Mouse (Mus musculus): Measurements from ENCODE around the gene Taok2. TPM values are rescaled to one million over a fixed set of nuclear protein-coding genes. Genes with fewer than 3 reads are reported as not detected.
A peak's percentile ranks its signal among the peaks of the same experiment; 100 is the strongest.

Taok2 gene
- polyA plus RNA-seq, 1 experiment from 2014 or later = 28.0 TPM

DNA sequence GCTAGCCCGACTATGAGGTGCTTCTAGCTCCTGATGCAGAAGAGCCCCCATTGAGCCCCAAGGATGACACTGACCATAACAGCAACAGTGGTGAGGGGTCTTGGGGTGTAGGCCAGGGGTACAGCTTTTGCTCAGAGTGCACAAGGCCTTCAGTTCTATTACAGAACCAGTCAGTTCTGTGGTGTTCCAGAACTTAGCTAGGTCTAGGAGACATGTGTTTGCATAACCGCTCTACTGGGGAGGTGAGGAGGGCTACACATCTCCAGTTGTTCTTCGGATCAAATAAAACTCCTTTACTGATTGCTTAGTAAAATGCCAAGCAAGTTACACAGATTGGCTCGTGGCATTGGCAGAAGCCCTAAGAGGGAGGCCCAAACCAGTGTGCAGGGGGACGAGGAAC, 53.0 kb downstream of the Taok2 start, which contains the start of gene 4930451I11Rik:
4930451I11Rik (minus strand) TSS at position 101 of the 400 bp plus-strand sequence.
- no peak for ATAC-seq (ENCODE audit: insufficient number of reproducible peaks, insufficient read depth, low FRiP score, low read depth)
- no peak within 1 kb of the TSS for H3K27ac ChIP-seq (ENCODE audit: low read length)
- no peaks in the 10 kb centered on the region for H3K4me1 ChIP-seq (ENCODE audit: control insufficient read depth, insufficient read depth, low read length)
- H3K4me3 ChIP-seq (ENCODE audit: low read depth, low read length) = peak within 1 kb of the TSS; percentile 25
- no peaks in the 10 kb centered on the region for H3K36me3 ChIP-seq (ENCODE audit: control insufficient read depth, insufficient read depth, low read length)
- peak within 1 kb of the TSS; percentile 46 for H3K4me2 ChIP-seq (replicated peaks; ENCODE audit: low read depth, low read length)
- H3K9me3 ChIP-seq (ENCODE audit: control insufficient read depth, low read depth, low read length) = no peaks in the 10 kb centered on the region
- H3K9ac ChIP-seq (replicated peaks; ENCODE audit: low read depth, low read length) = no peak within 1 kb of the TSS
- H3K27me3 ChIP-seq (ENCODE audit: control insufficient read depth, insufficient read depth, low read length) = no peaks in the 10 kb centered on the region
- WGBS = 61% methylated on average over 5 of the region's 5 CpGs

GRCm38 (mm10) chr7:126825952-126826351, 58.6 kb downstream of the Taok2 start:
- Histone ChIP-seq H3K9me3 (ENCODE audit: control insufficient read depth, low read depth, low read length) (no peaks in the 10 kb centered on the region), H3K4me1 (ENCODE audit: control insufficient read depth, insufficient read depth, low read length) (no peaks in the 10 kb centered on the region), H3K27me3 (ENCODE audit: control insufficient read depth, insufficient read depth, low read length) (0 out of 2 replicates have a peak, but pooled peaks cover 9% of the 10 kb centered on the region), H3K36me3 (ENCODE audit: control insufficient read depth, insufficient read depth, low read length) (no peaks in the 10 kb centered on the region), H3K4me2 (replicated peaks; ENCODE audit: low read depth, low read length) (no peak overlapping the region), H3K27ac (ENCODE audit: low read length) (no peak overlapping the region), H3K9ac (replicated peaks; ENCODE audit: low read depth, low read length) (no peak overlapping the region), H3K4me3 (ENCODE audit: low read depth, low read length) (no peak overlapping the region)
- no peak for ATAC-seq (ENCODE audit: insufficient number of reproducible peaks, insufficient read depth, low FRiP score, low read depth)
- 67% methylated on average over 5 of the region's 5 CpGs for WGBS

- Histone ChIP-seq H3K27me3 (ENCODE audit: control insufficient read depth, insufficient read depth, low read length) (0 out of 2 replicates have a peak, but pooled peaks cover 9% of the 10 kb centered on the region), H3K4me1 (ENCODE audit: control insufficient read depth, insufficient read depth, low read length) (no peaks in the 10 kb centered on the region), H3K4me3 (ENCODE audit: low read depth, low read length) (no peak overlapping the region), H3K9ac (replicated peaks; ENCODE audit: low read depth, low read length) (no peak overlapping the region), H3K36me3 (ENCODE audit: control insufficient read depth, insufficient read depth, low read length) (no peaks in the 10 kb centered on the region), H3K27ac (ENCODE audit: low read length) (no peak overlapping the region), H3K9me3 (ENCODE audit: control insufficient read depth, low read depth, low read length) (no peaks in the 10 kb centered on the region), H3K4me2 (replicated peaks; ENCODE audit: low read depth, low read length) (no peak overlapping the region)
- WGBS = 23% methylated on average over 8 of the region's 8 CpGs
- no peak for ATAC-seq (ENCODE audit: insufficient number of reproducible peaks, insufficient read depth, low FRiP score, low read depth)
These were observed 59.1 kb downstream of the Taok2 start for GRCm38 (mm10) chr7:126825403-126825802.

DNA sequence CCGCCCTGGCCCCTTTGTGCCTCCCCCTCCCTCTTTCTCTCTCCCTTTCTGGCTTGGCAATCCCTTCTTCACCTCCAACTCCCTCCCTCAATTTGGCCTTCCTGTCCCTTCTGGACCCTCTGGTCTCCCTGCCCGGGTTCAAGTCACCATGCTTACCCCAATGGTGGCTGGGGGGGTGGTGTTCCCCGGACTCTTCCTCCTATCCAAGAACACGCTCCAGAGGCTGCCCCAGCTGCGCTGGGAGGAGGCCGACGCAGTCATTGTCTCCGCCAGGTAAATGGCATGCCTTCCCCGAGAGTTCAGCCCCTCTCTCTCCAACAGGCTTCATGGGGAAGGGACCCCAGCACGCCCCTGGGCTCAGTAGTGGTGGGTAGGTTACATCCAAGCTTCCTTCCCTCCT, 60.6 kb downstream of the Taok2 start:
- Histone ChIP-seq H3K27me3 (ENCODE audit: control insufficient read depth, insufficient read depth, low read length) (0 out of 2 replicates have a peak, but pooled peaks cover 9% of the 10 kb centered on the region), H3K9me3 (ENCODE audit: control insufficient read depth, low read depth, low read length) (no peaks in the 10 kb centered on the region), H3K9ac (replicated peaks; ENCODE audit: low read depth, low read length) (no peak overlapping the region), H3K36me3 (ENCODE audit: control insufficient read depth, insufficient read depth, low read length) (no peaks in the 10 kb centered on the region), H3K27ac (ENCODE audit: low read length) (no peak overlapping the region), H3K4me1 (ENCODE audit: control insufficient read depth, insufficient read depth, low read length) (no peaks in the 10 kb centered on the region), H3K4me2 (replicated peaks; ENCODE audit: low read depth, low read length) (no peak overlapping the region), H3K4me3 (ENCODE audit: low read depth, low read length) (no peak overlapping the region)
- no peak for ATAC-seq (ENCODE audit: insufficient number of reproducible peaks, insufficient read depth, low FRiP score, low read depth)
- 19% methylated on average over 10 of the region's 10 CpGs for WGBS

DNA sequence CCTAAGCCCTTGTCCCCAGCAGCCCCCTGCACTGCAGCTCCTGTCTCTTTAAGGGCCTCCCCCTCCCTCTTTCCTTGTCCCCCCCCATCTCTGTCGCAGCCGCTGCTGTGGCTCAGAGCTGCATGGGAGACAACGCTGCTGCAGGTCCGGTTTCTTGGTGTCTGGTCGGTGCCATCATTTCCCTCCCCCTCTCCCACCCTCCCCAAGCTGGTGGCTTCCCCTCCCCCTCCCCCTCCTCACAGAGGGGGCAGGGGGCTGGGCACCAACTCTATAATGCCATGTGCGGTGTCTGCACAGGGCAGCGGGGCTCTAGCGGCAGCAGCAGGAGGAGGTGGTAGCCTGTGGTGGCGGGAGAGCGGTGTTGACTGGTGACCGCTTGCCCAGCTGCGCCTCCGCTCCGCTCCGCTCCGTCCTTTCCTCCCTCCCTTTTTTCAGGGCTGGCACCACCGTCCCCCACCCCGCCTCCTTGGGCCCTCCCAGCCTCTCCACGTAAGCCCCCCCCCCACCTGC, 61.2 kb downstream of the Taok2 start:
- no peaks in the 10 kb centered on the region for H3K36me3 ChIP-seq (ENCODE audit: control insufficient read depth, insufficient read depth, low read length)
- peak overlapping the region; percentile 19 for H3K4me3 ChIP-seq (ENCODE audit: low read depth, low read length)
- no peaks in the 10 kb centered on the region for H3K4me1 ChIP-seq (ENCODE audit: control insufficient read depth, insufficient read depth, low read length)
- H3K4me2 ChIP-seq (replicated peaks; ENCODE audit: low read depth, low read length) = peak overlapping the region; percentile 33
- WGBS = 2% methylated on average over 17 of the region's 19 CpGs
- H3K27me3 ChIP-seq (ENCODE audit: control insufficient read depth, insufficient read depth, low read length) = 0 out of 2 replicates have a peak, but pooled peaks cover 9% of the 10 kb centered on the region
- no peaks in the 10 kb centered on the region for H3K9me3 ChIP-seq (ENCODE audit: control insufficient read depth, low read depth, low read length)
- H3K27ac ChIP-seq (ENCODE audit: low read length) = no peak overlapping the region
- ATAC-seq (ENCODE audit: insufficient number of reproducible peaks, insufficient read depth, low FRiP score, low read depth) = no peak
- H3K9ac ChIP-seq (replicated peaks; ENCODE audit: low read depth, low read length) = no peak overlapping the region

- Histone ChIP-seq H3K4me1 (ENCODE audit: control insufficient read depth, insufficient read depth, low read length) (no peaks in the 10 kb centered on the region), H3K4me2 (replicated peaks; ENCODE audit: low read depth, low read length) (peak overlapping the region; percentile 33), H3K36me3 (ENCODE audit: control insufficient read depth, insufficient read depth, low read length) (no peaks in the 10 kb centered on the region), H3K27ac (ENCODE audit: low read length) (no peak overlapping the region), H3K4me3 (ENCODE audit: low read depth, low read length) (no peak overlapping the region), H3K9me3 (ENCODE audit: control insufficient read depth, low read depth, low read length) (no peaks in the 10 kb centered on the region), H3K9ac (replicated peaks; ENCODE audit: low read depth, low read length) (no peak overlapping the region), H3K27me3 (ENCODE audit: control insufficient read depth, insufficient read depth, low read length) (0 out of 2 replicates have a peak, but pooled peaks cover 9% of the 10 kb centered on the region)
- 17% methylated on average over 9 of the region's 9 CpGs for WGBS
- no peak for ATAC-seq (ENCODE audit: insufficient number of reproducible peaks, insufficient read depth, low FRiP score, low read depth)
These were observed 61.8 kb downstream of the Taok2 start for GRCm38 (mm10) chr7:126822741-126823140.

DNA sequence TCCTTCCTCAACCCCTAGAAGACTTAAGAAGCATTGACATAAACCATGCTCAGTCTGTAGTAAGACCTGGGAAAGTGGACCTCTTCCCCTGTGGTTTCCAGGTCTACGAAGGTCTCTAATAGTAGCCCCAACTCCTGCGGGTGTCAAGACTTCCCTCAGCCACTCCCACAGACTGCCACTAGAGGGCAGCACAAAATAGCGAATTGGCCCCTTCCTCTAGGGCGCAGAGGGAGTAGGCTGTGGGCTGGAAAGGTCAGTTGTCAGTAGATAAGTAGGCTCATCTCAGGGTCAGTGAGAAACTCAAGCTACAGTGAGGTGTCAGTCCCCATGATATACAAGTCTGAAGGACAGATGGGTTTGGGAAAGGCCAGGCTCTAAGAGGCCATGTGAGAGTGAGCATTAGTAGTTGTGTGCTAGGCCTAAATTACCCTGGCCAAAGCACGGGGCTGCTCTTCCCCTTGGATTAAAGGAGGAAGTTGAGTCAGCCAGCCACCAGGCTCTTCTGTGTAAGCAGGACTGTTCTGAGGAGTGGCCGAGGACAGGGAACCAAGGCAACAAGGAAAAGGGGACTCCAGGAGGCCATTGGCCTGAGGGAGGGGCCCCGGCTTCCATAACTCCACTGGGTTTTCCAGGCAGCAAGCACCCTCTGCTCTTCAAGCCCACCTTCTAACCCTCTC, 62.5 kb downstream of the Taok2 start:
- 29% methylated on average over 7 of the region's 7 CpGs for WGBS
- Histone ChIP-seq H3K4me3 (ENCODE audit: low read depth, low read length) (no peak overlapping the region), H3K4me2 (replicated peaks; ENCODE audit: low read depth, low read length) (no peak overlapping the region), H3K36me3 (ENCODE audit: control insufficient read depth, insufficient read depth, low read length) (no peaks in the 10 kb centered on the region), H3K9ac (replicated peaks; ENCODE audit: low read depth, low read length) (no peak overlapping the region), H3K4me1 (ENCODE audit: control insufficient read depth, insufficient read depth, low read length) (no peaks in the 10 kb centered on the region), H3K9me3 (ENCODE audit: control insufficient read depth, low read depth, low read length) (no peaks in the 10 kb centered on the region), H3K27me3 (ENCODE audit: control insufficient read depth, insufficient read depth, low read length) (0 out of 2 replicates have a peak, but pooled peaks cover 9% of the 10 kb centered on the region), H3K27ac (ENCODE audit: low read length) (no peak overlapping the region)
- ATAC-seq (ENCODE audit: insufficient number of reproducible peaks, insufficient read depth, low FRiP score, low read depth) = peak; percentile 29; the same call in 1 of the 2 replicates

GRCm38 (mm10) chr7:126818818-126819217, 65.7 kb downstream of the Taok2 start:
- Histone ChIP-seq H3K9me3 (ENCODE audit: control insufficient read depth, low read depth, low read length) (no peaks in the 10 kb centered on the region), H3K27me3 (ENCODE audit: control insufficient read depth, insufficient read depth, low read length) (0 out of 2 replicates have a peak, but pooled peaks cover 7% of the 10 kb centered on the region), H3K9ac (replicated peaks; ENCODE audit: low read depth, low read length) (no peak overlapping the region), H3K4me1 (ENCODE audit: control insufficient read depth, insufficient read depth, low read length) (no peaks in the 10 kb centered on the region), H3K4me2 (replicated peaks; ENCODE audit: low read depth, low read length) (no peak overlapping the region), H3K4me3 (ENCODE audit: low read depth, low read length) (no peak overlapping the region), H3K36me3 (ENCODE audit: control insufficient read depth, insufficient read depth, low read length) (no peaks in the 10 kb centered on the region), H3K27ac (ENCODE audit: low read length) (no peak overlapping the region)
- 28% methylated on average over 1 of the region's 1 CpGs for WGBS
- no peak for ATAC-seq (ENCODE audit: insufficient number of reproducible peaks, insufficient read depth, low FRiP score, low read depth)
